Mouse (Mus musculus) pancreas, adult 10 weeks (tissue): ENCODE measurements around the gene Wls. TPM values are rescaled to one million over a fixed set of nuclear protein-coding genes. Genes with fewer than 3 reads are reported as not detected.

Experiments used
- polyA plus RNA-seq: library from polyadenylated mRNA; stranded (reverse); fragments of 350-450 nt; fragmentation: Illumina TruSeq; extraction: RNeasy Lipid Tissue Mini Kit (QIAGEN cat#74804); gene quantifications from one replicate; pipeline ENCODE4 v1.2.3, GENCODE M21; 2015; ENCODE audit warnings: low read depth, low replicate concordance; ENCODE audit not compliant: insufficient read depth

The Wls gene
- polyA plus RNA-seq = 15.1 TPM

DNA sequence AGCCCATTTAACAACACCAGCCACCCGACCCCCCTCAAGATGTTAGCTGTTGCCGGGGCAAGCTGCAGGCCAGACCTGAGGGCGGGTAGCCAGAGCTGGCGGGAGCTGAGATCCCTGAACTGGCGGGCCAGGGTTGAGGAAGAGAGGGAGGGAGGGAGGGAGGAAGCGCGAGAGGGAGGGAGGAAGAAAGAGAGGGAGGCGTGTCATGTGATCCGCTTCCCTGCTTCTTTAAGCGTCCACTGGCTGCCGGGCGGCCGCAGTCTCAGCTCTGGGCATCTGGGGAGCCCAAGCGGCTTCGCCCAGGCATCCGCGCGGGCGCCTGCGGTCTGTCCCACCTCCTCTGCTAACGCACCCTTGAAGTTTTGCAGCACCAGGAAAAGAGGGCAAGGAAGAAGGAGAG is at the start of gene Wls:
TSS of gene Wls (plus strand) at position 192 of the 400 bp plus-strand sequence.

Other genes starting within 250 kb of the Wls start
- not detected for gene Rpe65, start 240.5 kb upstream of the Wls start, polyA plus RNA-seq